Mouse (Mus musculus) heart, adult 2 months (tissue): ENCODE results near the gene Atp13a1. TPM values are rescaled to one million over a fixed set of nuclear protein-coding genes. Genes with fewer than 3 reads are reported as not detected.

ENCODE experiments used
- DNase-seq, 2 experiments: peaks; one replicate each; pipeline ENCODE4 v3.0.0; 2021
- H3K27ac ChIP-seq: fragments of 200-600 bp; 2 replicates; pipeline ENCODE4 v1.8.1; 2022
- H3K27me3 ChIP-seq: fragments of 200-500 bp; 2 replicates; pipeline ENCODE4 v1.6.1; 2012; ENCODE audit warnings: mild to moderate bottlenecking, low read length, inconsistent platforms, mixed read lengths; ENCODE audit not compliant: control insufficient read depth, insufficient read depth
- H3K36me3 ChIP-seq: fragments of 200-500 bp; 2 replicates; pipeline ENCODE4 v1.6.1; 2012; ENCODE audit warnings: low read length, inconsistent platforms; ENCODE audit not compliant: control insufficient read depth, insufficient read depth
- H3K4me1 ChIP-seq: fragments of 200-500 bp; 2 replicates; pipeline ENCODE4 v1.6.1; 2011; ENCODE audit warnings: low read length; ENCODE audit not compliant: control insufficient read depth, insufficient read depth
- H3K4me3 ChIP-seq: fragments of 200-600 bp; 2 replicates; pipeline ENCODE4 v1.8.1; 2022
- H3K79me2 ChIP-seq: fragments of 200-500 bp; replicated peaks from 2 replicates; pipeline ENCODE4 v1.6.1; 2012; ENCODE audit warnings: mild to moderate bottlenecking, inconsistent platforms, low read length, moderate library complexity, mixed read lengths; ENCODE audit not compliant: control insufficient read depth, insufficient read depth
- H3K9ac ChIP-seq: fragments of 200-500 bp; 2 replicates; pipeline ENCODE4 v1.6.1; 2012; ENCODE audit warnings: low read depth, mild to moderate bottlenecking, control low read depth, inconsistent platforms, low read length, mixed read lengths
- CTCF ChIP-seq: fragments of 200-600 bp; IDR thresholded peaks from 2 replicates; pipeline ENCODE4 v1.8.1; 2022; ENCODE audit warnings: antibody characterized with exemption, mild to moderate bottlenecking, moderate library complexity
- EP300 ChIP-seq: fragments of 200-500 bp; IDR thresholded peaks from 2 replicates; pipeline ENCODE4 v1.6.1; 2011; ENCODE audit warnings: low read depth, low read length, control low read depth; ENCODE audit not compliant: insufficient read depth
- POLR2A ChIP-seq: fragments of 200-500 bp; IDR thresholded peaks from 2 replicates; pipeline ENCODE4 v1.6.1; 2011; ENCODE audit warnings: mild to moderate bottlenecking, low read depth, low read length, control low read depth; ENCODE audit not compliant: insufficient read depth
- WGBS: fragments of 180-500 bp; shearing (Covaris S2); methylation state at CpG from one replicate; pipeline ENCODE4 v1.1.7; 2018; 5-methylcytosine and 5-hydroxymethylcytosine counted together
- intact Hi-C: fragments of 180-260 bp; cut with DNase I; formaldehyde crosslinking; loops from one replicate; pipeline ENCODE4 v1.15.1; 2025
- polyA plus RNA-seq: library from polyadenylated mRNA; depleted of rRNA; stranded (reverse); fragments of >200 nt; gene quantifications from 2 replicates; pipeline ENCODE4 v1.2.3, GENCODE M21; 2012
- total RNA-seq, 2 experiments: library from RNA; stranded (reverse); gene quantifications; 2 replicates each; pipeline ENCODE4 v1.2.3; 2021

Atp13a1 gene
- total and polyA plus RNA-seq, 3 experiments: 12.9 to 26.5 (median 14.7) TPM

DNA sequence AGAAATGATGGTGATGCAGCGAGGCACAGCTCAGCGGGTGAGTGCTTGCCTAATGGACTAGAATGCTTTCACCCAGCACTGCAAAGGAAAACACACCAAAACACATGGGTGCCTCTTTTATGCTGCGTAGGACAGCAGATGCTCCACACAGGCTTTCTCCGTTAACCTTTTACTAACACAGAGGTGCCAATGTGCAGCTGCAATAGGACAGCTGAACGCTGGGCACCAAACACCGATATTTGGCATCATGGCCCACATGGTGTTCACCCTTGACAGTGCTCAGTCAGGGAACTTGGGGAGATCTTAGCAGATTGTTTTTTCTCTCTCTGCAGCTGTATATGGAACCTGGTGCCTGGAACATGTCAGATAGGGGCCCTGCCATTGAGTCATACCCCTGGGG, 3.9 kb downstream of the Atp13a1 start:
- Histone ChIP-seq H3K4me3 (no peak overlapping the region), H3K4me1 (no peaks in the 10 kb centered on the region; the same call in none of the 2 replicates), H3K79me2 (peaks cover 3% of the 10 kb centered on the region), H3K27ac (no peak overlapping the region), H3K27me3 (no peaks in the 10 kb centered on the region), H3K9ac (no peak overlapping the region), H3K36me3 (peaks cover 3% of the 10 kb centered on the region; the same call in 1 of the 2 replicates)
- no peak for DNase-seq
- intact Hi-C loops: loop anchor here (5.0 kb wide), 3 partner anchors 48 to 168 kb away; partner anchors contain the start of genes Zfp868 and Zfp963
- 96% methylated on average over 6 of the region's 6 CpGs for WGBS
- TF ChIP-seq POLR2A: no peak
- no peak for TF ChIP-seq CTCF
- no peak for TF ChIP-seq EP300

GRCm38 (mm10) chr8:69796721-69797345, 5.9 kb downstream of the Atp13a1 start:
- H3K27ac ChIP-seq: no peak overlapping the region
- no peak overlapping the region for H3K4me3 ChIP-seq
- intact Hi-C loops: no loop called here
- H3K4me1 ChIP-seq: no peaks in the 10 kb centered on the region; the same call in none of the 2 replicates
- no peaks in the 10 kb centered on the region for H3K27me3 ChIP-seq
- TF ChIP-seq EP300 (no peak), CTCF (no peak), POLR2A (no peak)
- 95% methylated on average over 16 of the region's 16 CpGs for WGBS
- no peaks in the 10 kb centered on the region for H3K79me2 ChIP-seq
- peaks cover 3% of the 10 kb centered on the region; the same call in 1 of the 2 replicates for H3K36me3 ChIP-seq
- DNase-seq: no peak
- no peak overlapping the region for H3K9ac ChIP-seq

DNA sequence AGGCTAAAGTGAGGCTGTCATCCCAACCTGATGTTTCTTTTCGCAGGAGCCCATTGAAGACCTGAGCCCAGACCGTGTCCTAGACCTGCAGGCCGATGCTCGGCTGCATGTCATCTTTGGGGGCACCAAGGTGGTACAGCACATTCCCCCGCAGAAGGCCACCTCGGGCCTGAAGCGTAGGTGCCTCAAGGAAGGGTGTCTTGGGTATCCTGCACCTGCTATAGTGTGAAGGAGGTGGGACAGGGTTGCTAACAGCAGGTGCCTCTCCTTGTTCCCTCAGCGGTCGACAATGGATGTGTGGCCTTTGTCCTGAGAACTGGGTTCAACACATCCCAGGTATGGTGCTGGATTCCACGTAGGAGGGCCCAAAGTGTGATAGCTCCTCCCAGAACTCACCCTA, 6.7 kb downstream of the Atp13a1 start:
- intact Hi-C loops: no loop called here
- Histone ChIP-seq H3K4me1 (no peaks in the 10 kb centered on the region; the same call in 1 of the 2 replicates), H3K79me2 (no peaks in the 10 kb centered on the region), H3K27me3 (no peaks in the 10 kb centered on the region), H3K4me3 (no peak overlapping the region), H3K36me3 (no peaks in the 10 kb centered on the region), H3K27ac (no peak overlapping the region), H3K9ac (no peak overlapping the region)
- DNase-seq: no peak
- 95% methylated on average over 10 of the region's 10 CpGs for WGBS
- TF ChIP-seq POLR2A: no peak

GRCm38 (mm10) chr8:69799261-69799660, 8.3 kb downstream of the Atp13a1 start:
- intact Hi-C loops: no loop called here
- Histone ChIP-seq H3K4me1 (no peaks in the 10 kb centered on the region), H3K27me3 (no peaks in the 10 kb centered on the region), H3K36me3 (no peaks in the 10 kb centered on the region), H3K79me2 (no peaks in the 10 kb centered on the region), H3K9ac (no peak overlapping the region), H3K27ac (no peak overlapping the region), H3K4me3 (no peak overlapping the region)
- TF ChIP-seq EP300 (no peak), POLR2A (no peak), CTCF (no peak)
- DNase-seq: no peak
- 94% methylated on average over 8 of the region's 8 CpGs for WGBS

GRCm38 (mm10) chr8:69799946-69800345, 9.0 kb downstream of the Atp13a1 start:
- no peaks in the 10 kb centered on the region for H3K4me1 ChIP-seq
- WGBS: 89% methylated on average over 5 of the region's 5 CpGs
- H3K9ac ChIP-seq: no peak overlapping the region
- H3K79me2 ChIP-seq: no peaks in the 10 kb centered on the region
- H3K36me3 ChIP-seq: no peaks in the 10 kb centered on the region
- TF ChIP-seq POLR2A (no peak), EP300 (no peak), CTCF (no peak)
- no peaks in the 10 kb centered on the region for H3K27me3 ChIP-seq
- H3K27ac ChIP-seq: no peak overlapping the region
- no peak for DNase-seq
- no peak overlapping the region for H3K4me3 ChIP-seq
- intact Hi-C loops: no loop called here

DNA sequence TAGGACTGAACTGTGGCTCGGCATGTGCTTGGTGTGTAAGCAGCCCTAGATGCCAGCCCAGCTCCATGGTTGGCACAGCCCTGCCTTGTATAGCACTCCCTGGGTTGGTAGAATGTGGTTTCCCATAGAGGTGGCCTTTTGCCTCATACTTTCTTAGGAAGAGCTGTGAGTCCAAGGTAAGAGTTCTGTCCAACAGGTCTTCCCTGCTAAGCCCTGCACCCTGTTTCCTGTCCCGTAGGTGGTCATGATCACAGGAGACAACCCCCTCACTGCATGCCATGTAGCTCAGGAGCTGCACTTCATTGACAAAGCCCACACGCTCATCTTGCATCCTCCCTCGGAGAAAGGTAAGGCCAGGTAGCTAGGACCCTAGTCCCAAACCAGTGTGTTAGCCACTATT, 10.8 kb downstream of the Atp13a1 start:
- TF ChIP-seq POLR2A: no peak
- no peak for TF ChIP-seq CTCF
- no peak for TF ChIP-seq EP300
- no peaks in the 10 kb centered on the region for H3K4me1 ChIP-seq
- no peak overlapping the region for H3K4me3 ChIP-seq
- 94% methylated on average over 4 of the region's 4 CpGs for WGBS
- H3K27ac ChIP-seq: no peak overlapping the region
- H3K27me3 ChIP-seq: no peaks in the 10 kb centered on the region
- no peak overlapping the region for H3K9ac ChIP-seq
- no peaks in the 10 kb centered on the region for H3K79me2 ChIP-seq
- no peaks in the 10 kb centered on the region for H3K36me3 ChIP-seq
- intact Hi-C loops: no loop called here
- no peak for DNase-seq
